Mouse (Mus musculus) lung, postnatal 10 days (tissue): ENCODE data around the gene Ppfia4.
"Not testable (repeated sequence)": the region's sequence is repeated elsewhere in the genome, so short reads cannot be mapped to it uniquely, and the experiment has no call there.

Experiments
- DNase-seq: peaks from one replicate; pipeline ENCODE4 v3.0.0; 2021

Gene Ppfia4

GRCm38 (mm10) chr1:134264341-134264740 is 68.4 kb downstream of the Ppfia4 start:
- DNase-seq = no peak

- DNase-seq = not testable (repeated sequence)
Observed at GRCm38 (mm10) chr1:134249681-134250080, 83.0 kb downstream of the Ppfia4 start.
